Mouse (Mus musculus) common myeloid progenitor, adult 5-6 weeks (primary cell): Measurements from ENCODE around the gene Ubxn6. TPM values are rescaled to one million over a fixed set of nuclear protein-coding genes. Genes with fewer than 3 reads are reported as not detected.
"Not testable (repeated sequence)": the region's sequence is repeated elsewhere in the genome, so short reads cannot be mapped to it uniquely, and the experiment has no call there.

Experiments
- ATAC-seq: replicated peaks from 2 replicates; pipeline ENCODE4 v1.8.0; 2016; ENCODE audit warnings: low read depth, mild to moderate bottlenecking, moderate TSS enrichment, inconsistent platforms; ENCODE audit not compliant: poor library complexity, severe bottlenecking
- total RNA-seq: library from RNA; stranded (forward); fragments of 200-1000, 187-1606 nt; gene quantifications from 2 replicates; pipeline ENCODE4 v1.2.3, GENCODE M21; 2017

Ubxn6 gene
- total RNA-seq, result 20.0 and 28.2 TPM in 2 replicates

DNA sequence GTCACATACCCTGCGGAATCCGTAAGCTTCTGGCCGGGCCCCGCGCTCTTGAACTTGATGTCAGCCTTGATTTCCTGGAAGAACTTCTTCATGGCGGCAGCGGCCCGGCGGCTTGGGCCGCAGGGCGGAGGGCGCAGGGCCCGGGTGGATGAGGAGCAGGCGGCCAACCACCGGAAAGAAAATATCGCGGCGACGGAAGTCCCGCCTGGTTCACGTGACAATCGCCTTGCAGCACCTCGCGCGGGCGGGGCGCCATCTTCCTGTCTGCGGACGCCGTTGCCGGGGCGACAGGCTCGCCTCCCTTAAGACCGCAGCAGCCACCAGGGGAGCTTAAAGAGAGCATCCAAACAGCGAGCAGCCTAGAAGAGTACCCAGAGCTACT is at the start of gene Ubxn6:
TSS of gene Ubxn6 (minus strand) at position 202 of the 382 bp plus-strand sequence.
- peak; percentile 45 for ATAC-seq

DNA sequence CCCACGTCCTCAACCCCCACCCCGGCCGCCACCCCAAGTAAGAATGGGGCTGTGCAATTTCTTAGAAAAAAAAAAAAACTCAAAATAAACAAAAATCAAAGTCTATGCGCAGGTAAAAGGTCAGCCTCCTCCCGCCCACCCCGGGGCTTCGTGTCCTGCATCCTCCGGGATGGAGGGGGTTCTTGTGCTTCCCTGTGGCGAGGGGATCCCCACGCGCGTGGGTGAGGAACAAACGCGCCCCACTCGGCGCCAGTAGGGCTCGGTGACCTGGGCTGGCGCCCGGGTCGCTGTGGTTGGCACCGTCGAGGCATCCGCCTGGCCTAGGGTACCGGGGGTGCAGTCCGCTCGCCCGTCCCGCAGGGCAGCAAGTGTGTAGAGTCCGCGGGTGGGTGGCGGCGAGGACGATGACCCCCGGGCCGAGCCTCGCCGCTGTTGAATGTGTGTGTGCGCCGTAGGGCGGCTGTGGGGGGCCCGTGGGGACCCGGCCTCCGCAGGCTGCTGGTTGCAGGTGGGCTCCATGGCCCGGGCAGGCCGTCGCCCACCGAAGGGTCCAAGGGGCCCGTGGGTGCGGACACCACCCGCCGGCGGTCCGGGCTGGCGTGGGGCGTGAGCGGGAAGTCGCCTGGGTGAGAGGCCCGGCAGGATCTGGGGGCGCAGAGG is 49.0 kb upstream of the Ubxn6 start:
- no peak for ATAC-seq

DNA sequence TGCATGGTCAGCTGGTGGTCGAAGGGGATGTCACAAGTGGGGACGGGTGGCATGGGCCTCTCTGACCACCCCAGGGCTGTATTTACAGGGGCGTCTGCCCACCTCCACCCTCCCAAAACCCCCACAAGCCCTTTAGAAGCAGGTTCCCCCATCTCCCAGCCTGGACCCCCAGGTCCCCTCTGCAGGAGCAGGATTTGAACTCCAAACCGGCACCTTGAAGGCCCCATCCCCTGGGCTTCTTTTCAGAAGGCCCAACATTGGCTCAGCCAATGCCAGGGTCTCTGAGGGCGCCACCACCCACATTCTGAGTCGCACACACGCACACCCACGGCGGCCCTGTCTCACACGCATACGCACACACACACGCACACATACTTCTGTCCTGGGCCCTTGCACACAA is 48.3 kb upstream of the Ubxn6 start:
- ATAC-seq, result no peak

DNA sequence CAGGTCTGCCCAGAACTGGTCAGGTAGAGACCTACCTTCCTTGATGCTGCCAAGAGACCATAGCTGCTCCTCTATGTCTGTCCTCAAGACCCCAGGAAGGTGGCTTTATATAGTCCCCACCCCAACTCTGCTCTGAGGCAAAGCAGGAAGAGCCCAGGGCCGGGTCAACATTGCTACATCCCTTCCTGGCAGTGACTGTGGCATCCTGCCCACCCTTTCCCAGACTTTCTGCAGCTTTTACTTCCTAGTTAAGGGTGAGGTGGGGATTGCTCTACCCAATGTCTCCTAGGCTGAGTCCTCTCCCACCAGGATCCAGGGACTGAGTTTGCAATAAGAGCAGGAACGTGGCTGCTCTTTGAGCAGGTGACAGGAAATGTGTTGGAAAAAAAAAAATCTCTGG is 47.0 kb upstream of the Ubxn6 start, which contains the start of gene Lrg1:
TSS of gene Lrg1 (minus strand) at position 176 of the 400 bp plus-strand sequence.
- ATAC-seq, result no peak

DNA sequence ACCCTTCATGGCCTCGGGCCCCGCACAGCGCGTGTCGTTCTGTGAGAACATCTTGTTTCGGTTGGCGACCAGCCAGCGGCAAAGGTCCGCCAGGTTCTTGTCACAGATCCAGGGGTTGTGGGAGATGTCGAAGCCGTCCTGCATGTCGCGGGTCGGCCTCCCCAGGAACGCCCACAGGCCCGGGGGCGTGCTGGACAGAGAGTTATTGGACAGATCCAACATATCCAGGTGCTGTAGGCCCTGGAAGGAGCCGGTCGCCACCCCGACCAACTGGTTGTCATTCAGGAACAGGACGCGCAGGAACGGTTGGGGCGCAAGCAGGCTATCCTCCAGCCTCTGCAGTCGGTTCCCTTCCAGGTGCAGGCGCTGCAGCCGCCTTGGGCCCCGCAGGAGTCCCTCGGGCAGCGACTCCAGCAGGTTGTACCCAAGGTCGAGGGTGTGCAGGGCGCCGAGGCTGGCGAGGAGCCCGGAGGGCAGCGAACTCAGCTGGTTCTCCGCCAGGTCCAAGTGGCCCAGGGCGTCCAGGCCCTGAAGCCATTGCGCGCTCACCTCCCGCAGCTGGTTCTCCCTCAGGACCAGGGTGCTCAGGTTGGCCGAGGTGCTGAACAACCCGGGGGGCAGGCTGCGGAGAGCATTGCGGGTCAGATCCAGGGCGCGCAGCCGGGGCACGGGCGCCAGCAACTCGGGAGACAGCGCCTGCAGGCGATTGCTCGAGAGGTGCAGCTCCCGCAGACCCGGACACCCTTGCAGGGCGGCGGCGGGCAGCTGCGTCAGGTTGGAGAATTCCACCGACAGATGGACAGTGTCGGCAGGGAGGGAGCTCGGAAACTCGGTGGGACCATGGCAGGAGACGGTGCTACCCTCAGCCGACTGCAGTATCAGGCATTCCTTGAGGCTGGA is 45.4 kb upstream of the Ubxn6 start:
- ATAC-seq, result no peak

DNA sequence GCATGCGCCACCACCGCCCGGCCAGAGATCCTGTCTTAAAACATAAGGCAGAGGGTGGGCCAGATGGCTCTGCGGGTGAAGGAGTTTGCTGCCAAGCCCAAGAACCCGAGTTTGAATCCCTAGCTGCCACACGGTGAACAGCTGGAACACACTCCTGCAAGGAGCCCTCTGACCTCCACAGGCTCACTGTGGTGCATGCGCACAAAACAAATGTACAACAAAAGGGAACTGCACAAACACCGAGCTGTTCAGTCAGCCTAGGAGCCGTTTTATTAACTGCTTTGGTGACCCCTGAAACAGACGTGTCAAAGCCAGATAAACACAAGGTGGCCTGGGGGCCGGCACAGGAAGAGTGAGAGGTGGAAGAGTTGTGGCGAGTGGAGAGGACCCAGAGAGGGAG is 44.6 kb upstream of the Ubxn6 start:
- peak; percentile 23; the same call in 1 of the 2 replicates for ATAC-seq

DNA sequence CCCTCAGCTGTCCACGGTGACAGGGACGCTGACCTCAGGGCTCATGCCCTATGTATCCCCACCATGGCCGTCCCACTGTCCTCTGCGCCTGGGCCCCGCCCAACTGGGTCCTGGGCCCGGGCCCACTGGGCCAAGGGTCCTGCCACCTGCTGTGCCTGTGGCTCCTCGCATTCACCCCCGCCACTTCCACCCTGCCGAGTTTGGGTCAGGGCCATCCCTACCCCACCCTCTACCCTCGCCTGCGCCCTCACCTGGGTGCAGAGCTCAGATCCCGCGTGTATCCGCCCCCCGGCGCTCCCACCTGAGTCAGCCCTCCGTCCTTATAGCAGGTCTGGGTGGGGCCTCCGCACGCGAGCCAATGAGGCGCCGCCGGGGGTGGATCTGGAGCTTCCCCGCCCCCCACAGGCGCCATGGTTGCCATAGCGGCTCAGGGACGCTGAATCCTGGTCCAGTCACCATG is 42.5 kb upstream of the Ubxn6 start, which contains the start of gene Plin5:
TSS of gene Plin5 (minus strand) at position 346 of the 460 bp plus-strand sequence.
- ATAC-seq, result peak; percentile 60

DNA sequence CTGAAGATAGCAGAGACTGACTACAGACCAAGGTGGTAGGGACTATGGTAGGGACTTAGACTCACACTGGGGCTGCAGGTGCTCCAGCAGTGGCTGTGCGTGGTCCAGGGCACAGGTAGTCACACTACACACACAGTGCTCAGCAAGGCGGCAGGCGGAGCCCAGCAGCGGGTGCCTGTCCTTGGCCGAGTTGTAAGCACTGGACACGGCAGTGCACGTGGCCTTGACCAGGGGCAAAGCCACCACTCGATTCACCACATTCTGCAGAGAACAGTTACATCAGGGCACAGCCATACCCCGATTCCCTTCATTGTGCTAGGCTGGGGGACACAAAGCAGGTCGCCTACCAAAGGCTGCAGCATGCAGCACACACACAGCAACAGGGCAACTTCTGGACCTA is 41.4 kb upstream of the Ubxn6 start:
- ATAC-seq, result no peak

DNA sequence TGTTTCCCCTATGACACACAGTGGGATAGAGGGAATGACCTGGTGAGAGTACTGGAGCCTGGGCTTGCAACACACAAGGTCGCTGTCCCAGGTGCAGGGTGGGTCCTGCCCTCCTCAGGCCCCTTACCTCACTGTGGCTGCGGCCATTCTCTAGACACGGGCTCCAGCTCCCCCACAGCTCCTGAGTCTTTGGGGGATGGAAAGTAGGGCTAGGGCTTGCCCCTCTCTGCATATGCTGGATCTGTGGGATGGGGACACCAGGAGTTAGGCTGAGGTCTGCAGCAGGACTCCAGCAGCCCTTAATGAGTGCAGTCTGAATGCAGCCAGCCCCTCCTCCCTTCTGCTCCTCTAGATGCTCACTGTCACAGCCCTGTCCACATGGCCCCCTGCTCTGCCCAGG is 37.9 kb upstream of the Ubxn6 start:
- no peak for ATAC-seq

DNA sequence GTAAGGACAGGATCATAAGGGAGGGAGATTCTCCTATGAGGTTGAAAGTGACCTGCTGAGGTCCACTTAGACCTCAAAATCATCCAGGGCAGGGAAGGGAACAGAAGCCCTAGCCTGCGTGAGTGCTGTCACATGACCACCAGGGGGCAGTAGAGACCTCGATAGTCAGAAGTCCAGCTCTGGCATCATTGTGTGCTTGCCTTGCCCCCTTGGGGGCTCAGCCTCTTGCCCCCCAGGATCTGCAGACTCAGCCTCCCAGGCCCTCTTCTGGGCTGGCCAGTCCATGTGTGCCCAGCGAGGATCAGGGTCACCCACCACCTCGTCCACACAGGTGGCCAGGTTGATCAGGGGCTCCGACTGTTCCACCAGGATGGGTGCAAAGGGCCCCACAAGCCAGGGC is 37.0 kb upstream of the Ubxn6 start:
- peak; percentile 81 for ATAC-seq

DNA sequence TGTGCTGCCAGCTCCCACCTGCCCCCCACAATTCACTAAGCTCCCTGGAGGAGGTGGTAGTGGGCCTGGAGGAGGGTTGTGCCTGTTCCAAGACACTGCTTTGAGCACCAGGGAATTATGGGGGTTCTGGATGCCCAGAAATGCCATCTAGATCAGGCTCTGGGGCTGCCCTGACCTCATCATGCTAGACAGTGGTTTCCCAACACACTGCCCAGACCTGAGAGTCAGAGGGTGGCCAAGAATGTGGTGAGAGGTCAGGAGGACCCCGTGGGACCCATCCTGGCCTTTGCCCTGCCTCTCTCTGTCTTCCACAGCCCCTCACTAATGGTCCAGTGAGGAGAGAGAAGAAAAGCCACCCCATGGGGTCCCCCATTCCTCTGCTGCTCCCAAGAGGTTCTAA is 36.2 kb upstream of the Ubxn6 start:
- no peak for ATAC-seq

DNA sequence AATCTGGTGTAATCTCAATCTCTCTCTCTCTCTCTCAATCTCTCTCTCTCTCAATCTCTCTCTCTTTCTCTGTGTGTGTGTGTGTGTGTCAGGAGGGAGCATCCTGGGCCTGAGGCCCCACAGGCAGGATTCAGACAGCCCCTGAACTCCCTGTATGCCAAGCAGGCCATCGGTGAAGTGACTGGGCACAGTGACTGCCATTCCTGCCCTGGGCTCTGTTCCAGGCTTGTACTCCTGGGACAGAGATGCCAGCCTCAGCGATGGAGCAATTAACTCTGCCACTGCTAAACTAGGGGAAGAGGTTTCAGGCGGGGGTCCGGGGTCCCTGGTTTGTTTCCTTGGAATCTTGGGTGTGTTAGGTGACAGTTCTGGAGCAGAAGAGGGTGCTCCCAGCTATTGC is 35.7 kb upstream of the Ubxn6 start:
- ATAC-seq, result no peak

DNA sequence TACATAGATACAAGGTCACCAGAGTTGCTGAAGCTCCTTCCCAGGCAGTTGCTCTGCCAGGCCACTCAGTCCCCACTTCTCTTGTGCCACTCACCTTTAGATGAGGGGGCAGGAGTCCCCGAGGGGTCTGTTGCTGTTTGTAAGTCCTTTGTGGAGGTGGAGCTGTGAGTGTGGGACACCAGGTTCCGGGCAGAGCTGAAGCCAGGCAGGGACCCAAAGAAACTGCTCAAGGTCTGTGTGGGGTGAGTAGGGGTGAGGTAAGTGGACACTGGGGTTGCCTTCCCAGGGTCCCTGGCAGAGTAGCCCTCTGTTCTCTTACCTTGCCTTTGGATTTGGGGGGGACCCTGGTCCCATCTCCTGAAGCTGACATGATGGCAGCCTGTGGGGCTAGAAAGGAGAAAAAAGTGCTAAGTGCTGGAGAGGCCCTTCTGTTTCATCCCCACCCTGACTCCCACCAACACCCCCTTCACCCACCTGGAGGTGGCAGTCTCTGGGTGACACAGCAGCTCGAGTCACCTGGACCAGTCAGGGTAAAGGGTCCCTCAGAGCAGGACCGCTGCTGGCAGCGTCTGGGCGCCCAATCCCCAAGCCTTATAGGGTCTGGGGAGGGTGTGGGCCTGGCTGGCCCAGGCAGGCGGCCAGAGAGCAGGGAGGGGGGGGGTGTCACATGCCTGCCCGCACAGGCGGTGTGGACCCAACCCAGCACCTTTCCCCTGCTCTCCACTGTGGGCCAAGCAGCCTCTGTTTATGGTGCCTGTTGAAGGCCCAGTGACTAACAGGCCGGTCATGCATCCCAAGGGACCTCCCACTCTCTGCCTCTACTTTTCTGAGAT is 34.6 kb upstream of the Ubxn6 start, which contains the start of gene Plin4:
TSS of gene Plin4 (minus strand) at position 585 of the 833 bp plus-strand sequence.
- no peak for ATAC-seq

DNA sequence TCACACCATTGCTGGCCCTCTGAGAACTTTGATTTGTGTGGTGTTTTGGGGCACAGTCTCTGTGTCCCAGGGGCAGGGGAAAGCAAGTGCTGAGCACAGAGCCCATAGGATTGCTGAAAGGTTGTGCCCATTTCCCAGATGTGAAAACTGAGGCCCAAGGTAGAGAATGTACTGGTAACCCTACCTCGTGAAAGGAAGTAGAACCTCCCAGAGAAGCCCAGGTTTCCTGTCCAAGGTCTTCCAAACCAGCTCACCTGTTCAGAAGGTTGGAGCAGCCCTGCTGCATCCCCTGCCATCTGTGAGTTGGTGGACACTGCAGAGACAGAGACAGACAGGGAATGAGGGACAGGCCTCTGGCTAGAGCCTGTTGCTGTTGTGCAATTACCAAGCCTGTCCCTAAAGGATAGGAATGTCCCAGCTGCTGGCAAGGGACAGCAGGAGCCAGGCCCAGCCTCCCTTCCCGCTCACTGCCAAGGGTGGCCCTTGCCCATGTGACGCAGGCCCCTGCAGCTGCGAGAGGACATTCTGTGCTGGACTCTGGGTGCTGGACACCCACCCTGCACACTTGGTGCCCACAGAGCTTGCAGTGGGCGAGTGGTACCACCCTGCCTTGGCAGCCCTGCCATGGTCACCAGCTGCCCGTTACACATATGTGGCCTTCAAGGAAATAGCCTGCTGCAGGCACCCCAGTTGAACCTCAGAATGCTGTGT is 33.7 kb upstream of the Ubxn6 start:
- ATAC-seq, result no peak

DNA sequence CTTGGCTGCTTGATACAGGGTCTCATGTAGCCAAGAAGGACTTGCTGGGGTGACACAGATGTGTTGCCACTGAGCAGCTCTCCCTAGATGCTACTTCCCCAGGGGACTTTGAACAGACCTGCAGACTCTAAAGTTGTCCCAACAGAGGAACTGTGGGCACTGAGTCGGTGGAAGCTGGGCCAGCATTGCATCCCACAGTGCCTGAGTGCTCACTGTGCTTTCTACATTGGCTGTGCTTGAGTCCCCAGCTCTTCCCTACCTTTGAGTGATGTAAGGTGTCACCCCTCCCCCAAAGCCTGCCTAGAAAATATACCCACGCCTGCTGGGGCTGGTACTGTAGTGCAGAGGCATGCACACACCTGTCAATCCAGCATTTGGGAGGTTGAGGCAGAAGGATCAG is 32.9 kb upstream of the Ubxn6 start:
- ATAC-seq, result no peak

DNA sequence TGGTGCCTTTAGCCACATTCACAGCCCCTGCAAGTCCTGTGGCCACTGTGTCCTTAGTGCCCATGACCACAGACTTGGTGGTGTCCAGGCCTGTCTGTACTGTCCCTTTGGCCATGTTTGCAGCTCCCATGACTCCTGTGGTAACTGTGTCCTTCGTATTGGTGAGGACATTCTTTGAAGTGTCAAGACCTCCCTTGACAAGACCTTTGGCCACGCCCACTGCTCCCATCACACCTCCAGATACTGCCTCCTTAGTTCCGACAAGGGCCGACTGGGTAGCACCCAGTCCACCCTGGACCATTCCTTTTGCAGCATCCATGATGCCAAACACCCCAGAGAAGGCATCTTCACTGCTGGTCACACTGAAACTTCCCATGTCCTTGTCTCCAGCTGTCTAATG is 32.2 kb upstream of the Ubxn6 start:
- ATAC-seq, result no peak

DNA sequence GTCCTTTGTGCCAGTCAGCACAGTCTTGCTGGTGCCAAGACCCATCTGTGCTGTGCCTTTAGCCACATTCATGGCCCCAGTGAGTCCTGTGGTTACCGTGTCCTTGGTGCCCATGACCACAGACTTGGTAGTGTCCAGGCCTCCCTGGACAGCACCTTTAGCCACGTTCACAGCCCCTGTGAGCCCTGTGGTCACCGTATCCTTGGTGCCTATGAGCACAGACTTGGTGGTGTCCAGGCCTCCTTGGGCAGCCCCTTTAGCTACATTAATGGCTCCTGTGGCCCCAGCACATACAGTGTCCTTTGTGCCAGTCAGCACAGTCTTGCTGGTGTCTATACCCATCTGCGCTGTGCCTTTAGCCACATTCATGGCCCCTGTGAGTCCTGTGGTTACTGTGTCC is 31.6 kb upstream of the Ubxn6 start:
- not testable (repeated sequence) for ATAC-seq

DNA sequence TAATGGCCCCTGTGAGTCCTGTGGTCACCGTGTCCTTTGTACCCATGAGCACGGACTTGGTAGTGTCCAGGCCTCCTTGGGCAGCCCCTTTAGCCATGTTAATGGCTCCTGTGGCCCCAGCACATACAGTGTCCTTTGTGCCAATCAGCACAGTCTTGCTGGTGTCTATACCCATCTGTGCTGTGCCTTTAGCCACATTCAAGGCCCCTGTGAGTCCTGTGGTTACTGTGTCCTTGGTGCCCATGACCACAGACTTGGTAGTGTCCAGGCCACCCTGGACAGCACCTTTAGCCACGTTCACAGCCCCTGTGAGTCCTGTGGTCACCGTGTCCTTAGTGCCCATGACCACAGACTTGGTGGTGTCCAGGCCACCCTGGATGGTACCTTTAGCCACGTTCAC is 30.0 kb upstream of the Ubxn6 start:
- ATAC-seq, result not testable (repeated sequence)

DNA sequence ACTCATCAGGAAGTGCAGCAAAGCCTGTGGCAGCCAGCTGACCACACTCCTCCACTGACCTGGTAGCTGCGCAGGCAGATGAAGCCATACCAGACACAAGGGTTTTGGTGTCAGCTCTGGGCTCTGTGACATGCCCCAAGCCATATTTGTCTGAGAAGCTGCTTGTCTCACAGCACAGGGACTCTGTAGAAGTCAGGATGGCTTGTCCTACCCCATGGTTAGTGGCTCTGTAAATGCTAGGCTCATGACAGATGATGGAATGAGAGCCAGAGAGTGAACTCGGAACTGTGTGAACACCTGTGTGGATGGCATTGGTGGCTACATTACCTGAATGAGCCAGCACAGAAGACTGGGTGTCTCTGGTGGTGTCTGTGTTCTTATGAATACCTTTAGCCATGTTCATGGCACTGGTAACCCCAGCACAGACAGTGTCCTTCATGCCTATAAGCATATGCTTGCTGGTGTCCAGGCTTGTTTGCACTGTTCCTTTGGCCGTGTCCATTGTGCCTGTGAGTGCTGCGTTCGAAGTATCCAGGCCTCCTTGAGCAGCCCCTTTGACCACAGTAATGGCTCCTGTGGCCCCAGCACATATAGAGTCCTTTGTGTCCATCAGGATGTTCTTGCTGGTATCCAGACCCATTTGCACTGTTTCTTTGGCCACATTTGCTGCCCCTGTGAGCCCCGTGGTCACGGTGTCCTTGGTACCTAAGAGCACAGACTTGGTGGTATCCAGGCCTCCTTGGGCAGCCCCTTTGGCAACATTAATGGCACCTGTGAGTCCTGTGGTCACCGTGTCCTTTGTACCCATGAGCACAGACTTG is 28.8 kb upstream of the Ubxn6 start:
- no peak for ATAC-seq
